Mouse (Mus musculus) layer of hippocampus, postnatal 25 days (tissue): ENCODE data around the gene Cep135. TPM values are rescaled to one million over a fixed set of nuclear protein-coding genes. Genes with fewer than 3 reads are reported as not detected.

Experiments
- DNase-seq, 2 experiments: peaks; one replicate each; pipeline ENCODE4 v3.0.0; 2022; ENCODE audit warnings: mixed read lengths in 2 of 2, low spot score in 1 of 2; ENCODE audit errors: extremely low spot score in 1 of 2
- total RNA-seq, 2 experiments: library from RNA; stranded (reverse); gene quantifications; 2 replicates each; pipeline ENCODE4 v1.2.3; 2021

Gene Cep135
- total RNA-seq, 2 experiments from 2014 or later = 5.3 to 7.6 TPM

GRCm38 (mm10) chr5:76681895-76682656 is 93.6 kb downstream of the Cep135 start:
- DNase-seq = no peak

- DNase-seq = no peak
Observed at GRCm38 (mm10) chr5:76683455-76683854, 95.0 kb downstream of the Cep135 start.

GRCm38 (mm10) chr5:76684658-76685605 is 96.4 kb downstream of the Cep135 start:
- DNase-seq = no peak

GRCm38 (mm10) chr5:76687961-76688600 is 99.6 kb downstream of the Cep135 start:
- DNase-seq = no peak

GRCm38 (mm10) chr5:76688643-76689042 is 100.1 kb downstream of the Cep135 start:
- DNase-seq = no peak

- no peak for DNase-seq
Observed at GRCm38 (mm10) chr5:76690177-76690593, 101.7 kb downstream of the Cep135 start.

GRCm38 (mm10) chr5:76691251-76691650 is 102.8 kb downstream of the Cep135 start:
- no peak for DNase-seq

GRCm38 (mm10) chr5:76691706-76692424 is 103.4 kb downstream of the Cep135 start:
- DNase-seq = no peak

Other genes starting within 250 kb of the Cep135 start
- not detected for gene Nmu, start 224.9 kb upstream of the Cep135 start, total RNA-seq
- gene Gm7271, start 104.7 kb upstream of the Cep135 start, total RNA-seq = not detected
- gene Exoc1, start 59.4 kb upstream of the Cep135 start, total RNA-seq = 10 to 100 TPM; 48.4 to 60.1 TPM
- 10 to 100 TPM; 86.4 to 94.5 TPM for gene C530008M17Rik, start 67.8 kb downstream of the Cep135 start, total RNA-seq